Mouse (Mus musculus) 416B (cell line): ENCODE data around the gene Arhgef1.
A peak's percentile ranks its signal among the peaks of the same experiment; 100 is the strongest.

Source experiments
- DNase-seq: peaks from one replicate; pipeline ENCODE4 v3.0.0; 2011; ENCODE audit warnings: low read depth

Arhgef1 gene

GRCm38 (mm10) chr7:24902630-24903443 is at the start of gene Arhgef1:
Gene Arhgef1, plus strand, starts transcription at chr7:24902912.
- peak; percentile 67 for DNase-seq

GRCm38 (mm10) chr7:24853233-24853563 is 49.5 kb upstream of the Arhgef1 start:
- no peak for DNase-seq

GRCm38 (mm10) chr7:24853695-24854094 is 49.0 kb upstream of the Arhgef1 start:
- peak; percentile 39 for DNase-seq

- DNase-seq: no peak
Observed at GRCm38 (mm10) chr7:24856460-24857120, 46.1 kb upstream of the Arhgef1 start.

- DNase-seq: no peak
Observed at GRCm38 (mm10) chr7:24859234-24859633, 43.5 kb upstream of the Arhgef1 start.

- no peak for DNase-seq
Observed at GRCm38 (mm10) chr7:24861913-24862312, 40.8 kb upstream of the Arhgef1 start, which contains the start of gene Gm9844. Gene Gm9844, plus strand, starts transcription at chr7:24862213.

- peak; percentile 70 for DNase-seq
Observed at GRCm38 (mm10) chr7:24862853-24863252, 39.9 kb upstream of the Arhgef1 start.

- no peak for DNase-seq
Observed at GRCm38 (mm10) chr7:24864156-24864555, 38.6 kb upstream of the Arhgef1 start.

- DNase-seq: no peak
Observed at GRCm38 (mm10) chr7:24869080-24869479, 33.6 kb upstream of the Arhgef1 start.

GRCm38 (mm10) chr7:24869532-24870165 is 33.1 kb upstream of the Arhgef1 start, which contains the start of the genes Lypd4 and Dmrtc2:
Gene Lypd4, minus strand, starts transcription at chr7:24869941.
Gene Dmrtc2, plus strand, starts transcription at chr7:24870057.
- no peak for DNase-seq

GRCm38 (mm10) chr7:24877588-24877987 is 25.1 kb upstream of the Arhgef1 start:
- DNase-seq: no peak

- DNase-seq: no peak
Observed at GRCm38 (mm10) chr7:24879620-24880019, 23.1 kb upstream of the Arhgef1 start.

- DNase-seq: no peak
Observed at GRCm38 (mm10) chr7:24882416-24883199, 20.1 kb upstream of the Arhgef1 start.

- DNase-seq: peak; percentile 100
Observed at GRCm38 (mm10) chr7:24883896-24884692, 18.6 kb upstream of the Arhgef1 start, which contains the start of gene Rps19. Gene Rps19, plus strand, starts transcription at chr7:24884371.

- no peak for DNase-seq
Observed at GRCm38 (mm10) chr7:24884693-24885291, 17.9 kb upstream of the Arhgef1 start.

- peak; percentile 38 for DNase-seq
Observed at GRCm38 (mm10) chr7:24885468-24886307, 17.0 kb upstream of the Arhgef1 start.

GRCm38 (mm10) chr7:24886308-24886633 is 16.4 kb upstream of the Arhgef1 start:
- DNase-seq: no peak

- DNase-seq: no peak
Observed at GRCm38 (mm10) chr7:24887096-24887495, 15.6 kb upstream of the Arhgef1 start.

- DNase-seq: no peak
Observed at GRCm38 (mm10) chr7:24889431-24890220, 13.1 kb upstream of the Arhgef1 start.
